Mouse (Mus musculus) ES-E14 (cell line): ENCODE data around the gene Hrh2.

Experiments
- CHD2 ChIP-seq: IDR thresholded peaks from 2 replicates; pipeline ENCODE4 v1.6.1; 2014; ENCODE audit warnings: mild to moderate bottlenecking, low read depth, low read length, inconsistent platforms
- HCFC1 ChIP-seq: IDR thresholded peaks from 2 replicates; pipeline ENCODE4 v1.6.1; 2012; ENCODE audit warnings: low read length, inconsistent platforms, borderline replicate concordance; ENCODE audit not compliant: insufficient read depth
- MAFK ChIP-seq: IDR thresholded peaks from 2 replicates; pipeline ENCODE4 v1.6.1; 2014; ENCODE audit warnings: mild to moderate bottlenecking, low read depth, low read length, inconsistent platforms; ENCODE audit not compliant: insufficient read depth
- ZC3H11A ChIP-seq: IDR thresholded peaks from 2 replicates; pipeline ENCODE4 v1.6.1; 2012; ENCODE audit warnings: low read depth, mild to moderate bottlenecking, inconsistent platforms, low read length, borderline replicate concordance

DNA sequence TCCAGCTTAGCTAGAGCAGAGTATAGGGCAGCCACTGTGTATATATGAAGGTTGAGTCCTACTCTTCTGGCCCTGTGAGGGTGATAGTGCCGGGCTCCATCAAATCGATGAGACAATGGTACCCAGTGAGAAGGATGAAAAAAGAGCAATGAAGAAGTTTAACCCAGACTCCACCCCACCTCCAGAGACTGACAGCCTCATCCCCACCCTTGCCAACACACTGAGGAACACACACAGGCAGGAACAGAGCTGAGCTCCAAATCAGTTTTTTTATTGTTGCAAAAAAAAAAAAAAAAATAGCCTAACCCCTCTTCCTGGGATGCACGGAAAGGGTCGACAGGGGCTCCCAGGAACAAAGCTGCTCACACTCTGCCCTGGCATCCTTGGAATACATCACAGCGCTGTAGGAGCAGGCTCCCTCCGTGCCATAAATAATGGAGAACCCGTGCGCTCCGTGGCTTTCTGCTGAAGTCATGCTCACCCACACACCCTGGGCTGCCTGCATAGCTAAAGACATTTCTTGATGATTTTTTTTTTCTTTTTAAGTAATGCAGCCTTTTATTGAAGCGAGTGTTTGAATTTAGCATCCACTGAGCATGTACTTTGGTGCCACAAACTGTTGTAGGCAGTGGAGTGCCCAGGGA lies 65.8 kb downstream of the Hrh2 start:
- TF ChIP-seq MAFK = no peak
- TF ChIP-seq ZC3H11A = no peak
- TF ChIP-seq CHD2 = no peak
- no peak for TF ChIP-seq HCFC1
